Mouse (Mus musculus) ES-CJ7 (cell line): ENCODE measurements around the gene Armc5.

Source experiments
- DNase-seq: peaks from one replicate; pipeline ENCODE4 v3.0.0; 2011; ENCODE audit warnings: low read depth, low spot score

The Armc5 gene

GRCm38 (mm10) chr7:128236856-128237592 is at the start of gene Armc5:
Gene Armc5, plus strand, starts transcription at chr7:128237342.
- DNase-seq, result peak; percentile 74

DNA sequence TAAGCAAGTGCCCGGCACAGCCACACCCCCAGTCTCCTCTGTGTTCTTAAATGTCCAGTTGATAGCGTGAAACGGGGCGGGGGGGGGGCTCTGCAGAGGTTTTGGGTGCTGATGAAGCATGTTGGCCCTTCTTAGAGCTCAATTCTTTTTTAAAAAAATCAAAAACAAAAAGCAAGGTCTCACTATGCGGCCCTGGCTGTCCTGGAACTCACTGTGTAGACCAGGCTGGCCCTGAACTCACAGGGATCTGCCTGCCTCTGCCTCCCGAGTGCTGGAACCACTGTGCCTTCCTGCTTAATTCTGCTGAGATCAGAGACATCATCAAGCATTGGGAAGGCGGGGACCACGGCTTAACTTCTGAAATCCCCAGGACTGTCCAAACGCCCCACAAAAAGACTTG is 35.5 kb upstream of the Armc5 start:
- no peak for DNase-seq

DNA sequence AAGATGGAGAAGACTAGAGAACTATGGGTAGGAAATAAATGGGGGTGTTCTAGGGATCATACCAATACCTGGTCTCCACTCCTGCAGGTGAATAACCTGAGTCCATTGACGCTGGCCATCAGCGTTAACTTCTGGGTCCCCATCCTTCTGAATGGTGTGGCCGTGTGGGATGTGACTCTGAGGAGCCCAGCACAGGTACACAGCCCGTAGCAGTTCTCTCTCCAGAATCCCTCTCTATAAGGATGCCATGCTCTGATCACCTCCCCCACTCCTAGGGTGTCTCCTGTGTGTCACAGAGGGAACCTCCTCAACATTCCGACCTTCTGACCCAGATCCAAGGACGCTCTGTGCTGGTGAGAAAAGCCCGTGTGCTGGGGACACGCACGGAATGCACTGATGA is 34.1 kb upstream of the Armc5 start:
- no peak for DNase-seq

- no peak for DNase-seq
Observed at GRCm38 (mm10) chr7:128204179-128204578, 33.0 kb upstream of the Armc5 start.

- DNase-seq, result no peak
Observed at GRCm38 (mm10) chr7:128205695-128206094, 31.4 kb upstream of the Armc5 start.

DNA sequence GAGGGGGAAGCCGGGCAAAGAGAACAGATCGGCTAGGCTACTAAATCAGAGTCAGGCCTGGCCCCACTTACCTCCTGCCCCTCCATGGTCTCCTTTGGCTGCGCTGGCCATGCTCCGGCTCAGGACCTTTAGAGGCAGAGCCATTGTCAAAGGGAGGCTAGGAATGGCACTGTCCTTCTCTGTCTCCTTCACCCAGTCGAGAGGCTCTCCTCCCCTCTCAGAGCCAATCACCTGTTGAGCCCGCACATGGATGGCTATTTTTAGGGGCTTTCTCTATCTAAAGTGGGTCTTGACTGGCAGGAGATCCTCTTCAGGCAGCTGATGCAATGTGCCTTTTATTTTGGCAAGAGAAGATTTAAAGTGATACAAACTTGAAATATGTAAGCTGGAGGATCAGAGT is 31.0 kb upstream of the Armc5 start, which contains the start of gene Cox6a2:
Gene Cox6a2, minus strand, starts transcription at position 236 of the 400 bp plus-strand sequence.
- DNase-seq, result no peak

GRCm38 (mm10) chr7:128208187-128208586 is 29.0 kb upstream of the Armc5 start:
- peak; percentile 69 for DNase-seq

- DNase-seq, result no peak
Observed at GRCm38 (mm10) chr7:128209826-128210225, 27.3 kb upstream of the Armc5 start.

DNA sequence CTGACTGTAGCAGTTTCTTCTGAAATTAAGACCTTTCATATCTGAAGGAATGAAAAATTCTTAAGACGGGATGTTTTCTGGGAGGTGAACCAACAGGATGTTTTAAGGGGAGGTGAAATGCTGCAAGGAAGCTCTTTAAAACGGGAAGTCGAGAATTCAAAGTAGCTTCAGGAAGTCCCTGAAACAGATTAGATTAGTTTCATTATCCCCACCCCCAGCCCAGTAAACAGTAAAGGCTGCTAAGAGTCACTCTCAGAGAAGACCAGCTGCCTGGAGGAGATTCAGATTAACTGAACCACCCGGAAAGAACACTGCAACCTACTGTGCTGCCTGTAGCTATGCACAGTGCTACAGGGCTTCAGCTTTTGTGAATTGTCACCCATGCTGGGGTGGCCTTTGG is 17.2 kb upstream of the Armc5 start:
- DNase-seq, result no peak

DNA sequence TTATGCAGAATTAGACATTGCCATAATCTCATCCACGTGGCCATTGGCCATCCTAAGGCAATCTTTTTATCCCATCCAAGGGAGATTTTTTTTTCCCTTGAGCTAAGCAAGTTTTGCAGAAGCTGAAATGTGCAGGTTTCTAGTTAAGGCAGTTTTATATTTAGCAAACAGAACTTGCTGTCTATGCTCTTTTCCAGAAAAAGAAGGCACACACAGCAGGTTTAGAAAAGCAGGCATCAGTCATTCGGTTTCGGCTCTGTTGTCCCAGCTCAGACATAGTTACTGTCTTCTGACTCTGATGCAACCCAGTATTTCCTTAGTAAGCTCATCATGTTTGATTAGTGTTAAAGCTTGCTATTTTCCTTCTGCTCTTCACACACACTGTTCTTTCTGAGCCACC is 16.2 kb upstream of the Armc5 start:
- no peak for DNase-seq

DNA sequence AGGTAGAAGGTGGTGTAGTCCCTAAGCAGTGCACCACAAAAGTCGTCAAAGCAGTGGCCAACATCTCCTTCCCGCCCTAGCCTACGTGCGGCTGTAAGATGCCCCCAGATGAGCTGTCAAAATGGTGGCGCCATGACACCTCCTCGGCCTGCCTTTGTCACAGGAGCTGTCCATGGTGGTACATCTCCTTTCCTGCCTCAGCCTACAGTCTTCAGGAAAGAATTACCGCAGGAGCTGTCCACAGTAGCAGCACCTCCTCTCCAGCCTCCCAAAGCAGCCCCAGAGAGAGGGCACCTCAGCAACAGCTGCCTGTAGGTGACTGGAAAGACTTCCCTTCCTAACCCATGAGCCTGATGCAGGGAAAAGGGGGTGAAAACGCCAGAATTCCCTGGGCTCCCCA is 5.4 kb upstream of the Armc5 start:
- peak; percentile 82 for DNase-seq

DNA sequence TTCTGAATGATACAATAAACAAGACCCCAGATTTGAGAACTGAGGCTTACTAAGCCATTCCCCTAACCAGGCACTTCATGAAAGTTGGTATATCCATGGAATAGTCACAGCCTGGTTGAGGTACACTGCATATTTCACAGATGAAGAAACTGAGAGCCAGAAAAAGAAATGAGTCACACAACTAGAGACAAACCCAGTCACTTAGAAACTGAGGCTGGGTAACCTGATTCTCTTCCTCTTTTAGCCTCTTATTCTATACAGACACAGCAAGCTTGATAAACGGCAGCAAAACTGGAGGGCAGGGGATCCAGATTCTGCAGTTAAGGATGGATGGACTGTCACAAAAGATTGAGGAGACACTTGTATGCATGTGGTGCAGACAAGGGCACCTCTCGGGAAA is 2.3 kb upstream of the Armc5 start:
- no peak for DNase-seq

GRCm38 (mm10) chr7:128235481-128235880 is 1.7 kb upstream of the Armc5 start:
- no peak for DNase-seq

DNA sequence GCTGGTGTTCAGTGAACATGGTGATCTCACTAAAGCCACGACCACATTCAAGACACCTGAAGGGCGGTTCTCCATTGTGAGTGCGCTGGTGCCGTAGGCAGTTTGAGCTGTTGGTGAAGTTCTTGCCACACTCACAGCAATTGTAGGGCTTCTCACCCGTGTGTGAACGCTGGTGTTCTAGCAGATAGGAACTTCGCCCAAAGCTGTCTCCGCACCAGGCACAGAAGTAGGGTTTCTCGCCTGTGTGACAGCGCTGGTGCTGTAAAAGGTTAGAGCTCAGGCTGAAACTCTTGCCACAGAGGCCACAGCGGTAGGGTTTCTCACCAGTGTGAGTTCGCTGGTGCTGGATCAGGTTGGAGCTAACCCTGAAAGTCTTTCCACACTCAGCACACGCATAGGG is 716 bp upstream of the Armc5 start:
- DNase-seq, result no peak

- DNase-seq, result no peak
Observed at GRCm38 (mm10) chr7:128237593-128237926, 418 bp downstream of the Armc5 start.

- peak; percentile 99 for DNase-seq
Observed at GRCm38 (mm10) chr7:128237927-128238778, 1.0 kb downstream of the Armc5 start, which contains the start of gene 9130023H24Rik. Gene 9130023H24Rik, minus strand, starts transcription at chr7:128238031.

DNA sequence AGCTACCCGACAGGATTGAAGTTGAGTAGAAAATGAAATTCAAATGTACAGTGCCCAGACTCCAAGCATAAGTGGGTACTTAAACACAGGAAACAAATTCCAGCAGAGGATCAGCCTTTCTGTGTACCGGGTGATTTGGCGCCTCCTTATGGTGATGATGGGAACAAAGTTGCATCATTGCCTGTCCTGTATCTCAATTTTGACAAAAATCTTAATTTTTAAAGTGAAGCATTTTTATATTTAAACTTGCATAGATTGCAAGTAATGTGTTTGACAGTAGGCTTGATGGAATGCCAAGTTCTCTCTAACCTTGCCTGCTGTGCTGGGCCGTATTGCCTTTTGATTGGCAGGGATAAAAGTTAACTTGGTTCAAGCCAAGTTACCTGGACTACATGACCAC is 1.8 kb downstream of the Armc5 start:
- peak; percentile 67 for DNase-seq

DNA sequence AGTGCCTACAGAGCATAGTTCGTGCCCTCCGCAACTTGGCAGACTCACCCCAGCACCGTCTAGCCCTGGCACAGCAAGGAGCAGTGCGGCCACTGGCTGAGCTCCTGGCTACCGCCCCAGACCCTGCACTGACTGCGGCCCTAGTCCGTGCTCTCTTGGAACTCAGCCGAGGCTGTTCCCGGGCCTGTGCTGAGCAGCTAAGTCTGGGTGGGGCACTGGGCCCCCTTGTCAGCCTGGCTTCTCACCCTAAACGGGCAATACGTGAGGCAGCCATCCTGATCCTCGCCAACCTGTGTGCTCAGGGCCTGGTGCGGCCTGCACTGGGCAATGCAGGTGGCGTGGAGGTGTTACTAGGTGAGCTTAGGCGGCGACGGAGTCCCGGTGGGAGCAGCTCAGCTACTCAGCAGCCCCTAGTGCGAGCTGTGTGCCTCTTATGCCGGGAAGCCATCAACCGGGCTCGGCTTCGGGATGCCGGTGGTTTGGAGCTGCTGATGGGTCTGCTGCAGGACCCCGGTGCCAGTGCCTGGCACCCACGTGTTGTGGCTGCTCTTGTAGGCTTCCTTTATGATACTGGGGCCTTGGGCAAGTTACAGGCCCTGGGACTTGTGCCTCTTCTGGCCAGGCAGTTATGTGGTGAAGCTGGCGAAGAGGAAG is 3.1 kb downstream of the Armc5 start:
- no peak for DNase-seq

DNA sequence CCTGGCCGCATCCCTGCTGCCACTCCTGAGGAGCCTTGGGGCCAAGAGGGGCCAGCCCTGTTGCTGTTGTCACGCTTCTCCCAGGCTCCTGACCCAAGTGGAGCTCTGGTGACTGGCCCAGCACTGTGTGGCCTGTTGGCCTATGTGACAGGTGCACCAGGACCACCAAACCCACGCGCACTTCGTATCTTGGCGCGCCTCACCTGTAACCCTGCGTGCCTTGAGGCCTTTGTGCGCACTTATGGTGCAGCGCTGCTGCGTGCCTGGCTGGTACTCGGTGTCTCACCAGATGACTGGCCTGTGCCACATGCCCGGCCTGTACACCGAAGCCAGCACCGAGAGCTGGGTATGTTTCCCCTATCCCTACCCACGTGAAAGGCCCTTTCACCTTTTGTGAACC is 5.2 kb downstream of the Armc5 start:
- no peak for DNase-seq

DNA sequence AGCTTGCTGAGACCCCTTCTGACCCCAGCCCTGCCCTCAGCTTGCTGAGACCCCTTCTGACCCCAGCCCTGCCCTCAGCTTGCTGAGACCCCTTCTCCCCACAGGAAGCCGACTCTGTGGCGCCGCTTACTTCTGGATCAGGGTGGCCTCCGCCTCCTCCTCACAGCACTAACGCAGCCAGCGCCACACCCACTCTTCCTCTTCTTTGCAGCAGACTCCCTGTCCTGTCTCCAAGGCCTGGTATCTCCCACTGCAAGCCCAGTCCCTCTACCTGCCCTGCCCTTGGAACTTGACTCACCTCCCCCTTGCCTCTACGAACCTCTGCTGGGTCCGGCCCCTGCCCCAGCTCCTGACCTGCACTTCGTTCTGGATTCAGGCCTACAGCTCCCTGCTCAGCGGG is 6.8 kb downstream of the Armc5 start:
- no peak for DNase-seq

GRCm38 (mm10) chr7:128244410-128245025 is 7.4 kb downstream of the Armc5 start:
- no peak for DNase-seq

GRCm38 (mm10) chr7:128245547-128245946 is 8.4 kb downstream of the Armc5 start:
- no peak for DNase-seq
